Mouse (Mus musculus) CD8-positive naive resting alpha-beta T cell, adult 2 months (primary cell): ENCODE measurements around the gene Cldn22.

ENCODE experiments used
- DNase-seq, 2 experiments: peaks; one replicate each; pipeline ENCODE4 v3.0.0; 2022; ENCODE audit warnings: low read depth in 2 of 2, low spot score in 2 of 2

Cldn22 gene

GRCm38 (mm10) chr8:47832616-47833015 is 8.3 kb downstream of the Cldn22 start:
- no peak for DNase-seq

GRCm38 (mm10) chr8:47833944-47834343 is 9.7 kb downstream of the Cldn22 start:
- DNase-seq, result no peak

- DNase-seq, result no peak
These were observed 18.8 kb downstream of the Cldn22 start for GRCm38 (mm10) chr8:47843063-47843462.

GRCm38 (mm10) chr8:47843651-47844050 is 19.4 kb downstream of the Cldn22 start:
- no peak for DNase-seq

GRCm38 (mm10) chr8:47845956-47846355 is 21.7 kb downstream of the Cldn22 start:
- no peak for DNase-seq

GRCm38 (mm10) chr8:47847161-47847560 is 22.9 kb downstream of the Cldn22 start:
- no peak for DNase-seq

- DNase-seq, result no peak
These were observed 23.6 kb downstream of the Cldn22 start for GRCm38 (mm10) chr8:47847931-47848330.

- no peak for DNase-seq
These were observed 25.6 kb downstream of the Cldn22 start for GRCm38 (mm10) chr8:47849842-47850241.

- DNase-seq, result no peak
These were observed 27.7 kb downstream of the Cldn22 start for GRCm38 (mm10) chr8:47851824-47852502.

GRCm38 (mm10) chr8:47852737-47853136 is 28.5 kb downstream of the Cldn22 start:
- DNase-seq, result no peak

GRCm38 (mm10) chr8:47853356-47853755 is 29.1 kb downstream of the Cldn22 start:
- no peak for DNase-seq

GRCm38 (mm10) chr8:47859259-47859658 is 35.0 kb downstream of the Cldn22 start:
- no peak for DNase-seq

- DNase-seq, result no peak
These were observed 42.3 kb downstream of the Cldn22 start for GRCm38 (mm10) chr8:47866568-47866967.

- DNase-seq, result peak; percentile 46 to 57
These were observed 42.8 kb downstream of the Cldn22 start for GRCm38 (mm10) chr8:47867067-47867466.

GRCm38 (mm10) chr8:47872361-47873107 is 48.3 kb downstream of the Cldn22 start:
- DNase-seq, result no peak

- DNase-seq, result no peak
These were observed 50.4 kb downstream of the Cldn22 start for GRCm38 (mm10) chr8:47874497-47875178.
